Comparison of ENCODE assay signal across 7 mouse cellular contexts in genomic region chr11:115717660-115718390, GRCm38 (mm10). TPM values are rescaled to one million over a fixed set of nuclear protein-coding genes. Genes with fewer than 3 reads are reported as not detected.
DNase-seq lines count a peak whose midpoint lies in the region; ATAC-seq and TF ChIP-seq lines count a peak whose summit lies in the region.

No protein-coding gene starts in this region.

- WGBS in bone marrow, adult 2 months, result 12% methylated on average over 8 of the region's 8 CpGs
- WGBS in heart, embryonic 12.5 days, result 37% methylated on average over 8 of the region's 8 CpGs

- H3K27ac ChIP-seq in left cerebral cortex, adult 2 months, result no peak overlapping the region
- H3K27ac ChIP-seq in bone marrow, adult 2 months (ENCODE audit: control insufficient read depth, insufficient read depth, low read depth, low read length, poor library complexity), result peak overlapping the region; percentile 61
- H3K27ac ChIP-seq in heart, embryonic 12.5 days (ENCODE audit: poor library complexity, severe bottlenecking), result no peak overlapping the region

- H3K4me1 ChIP-seq in bone marrow, adult 2 months (ENCODE audit: control insufficient read depth, insufficient read depth, low read length), result peaks cover 8% of the 10 kb centered on the region; the same call in 1 of the 2 replicates
- no peaks in the 10 kb centered on the region for H3K4me1 ChIP-seq in heart, embryonic 12.5 days (replicated peaks)

- no peaks in the 10 kb centered on the region for H3K9me3 ChIP-seq in heart, embryonic 12.5 days (replicated peaks)

- no peak overlapping the region for H3K4me3 ChIP-seq in left cerebral cortex, adult 2 months
- no peak overlapping the region for H3K4me3 ChIP-seq in bone marrow, adult 2 months (replicated peaks; ENCODE audit: control insufficient read depth, low read depth, low read length)
- no peak overlapping the region for H3K4me3 ChIP-seq in heart, embryonic 12.5 days

- ATAC-seq in heart, embryonic 12.5 days (ENCODE audit: insufficient number of reproducible peaks, low FRiP score), result no peak

- intact Hi-C loops in left cerebral cortex, adult 2 months (cut with DNase I), result loop anchor here (10.0 kb wide), 1 partner anchor 233 kb away; no protein-coding TSS in a partner anchor

- no peak for DNase-seq in left cerebral cortex, adult 2 months (ENCODE audit: extremely low spot score in 1 of 2, low spot score in 2 of 2)
- no peak for DNase-seq in left cerebral cortex, adult 8-10 months (ENCODE audit: low spot score in 2 of 2)
- peak; percentile 50 for DNase-seq in lung, postnatal 14 days
- peak; percentile 66 for DNase-seq in thymus, postnatal 14 days
- DNase-seq in layer of hippocampus, adult 18-20 months (ENCODE audit: low spot score in 2 of 2), result no peak

- H3K9ac ChIP-seq in heart, embryonic 12.5 days, result no peak overlapping the region

- peak; percentile 52 for TF ChIP-seq CTCF in left cerebral cortex, adult 2 months (IDR thresholded peaks at IDR 0.05)
- peak; percentile 36; the same call in 1 of the 2 replicates for TF ChIP-seq CTCF in bone marrow, adult 2 months (IDR thresholded peaks at IDR 0.05; ENCODE audit: control insufficient read depth, insufficient read depth, low read length)

- no peak for TF ChIP-seq POLR2A in bone marrow, adult 2 months (IDR thresholded peaks at IDR 0.05; ENCODE audit: borderline replicate concordance, control insufficient read depth, low read depth, low read length)

- H3K4me2 ChIP-seq in heart, embryonic 12.5 days, result no peak overlapping the region

- H3K36me3 ChIP-seq in heart, embryonic 12.5 days, result no peaks in the 10 kb centered on the region

- H3K27me3 ChIP-seq in heart, embryonic 12.5 days (replicated peaks), result no peaks in the 10 kb centered on the region

RNA-seq across cellular contexts. Expression of gene Grb2, which starts 9.4 kb away (rescaled TPM):
- total RNA-seq in left cerebral cortex, adult 2 months (2021), result 100 to 1,000 TPM; 186 to 196 TPM
- total RNA-seq in left cerebral cortex, adult 8-10 months (2022), result 100 to 1,000 TPM; 206 to 217 (median 212) TPM
- 35.9 and 53.6 TPM in 2 replicates for polyA plus RNA-seq in bone marrow, adult 2 months (2011; ENCODE audit: insufficient read depth, insufficient read length, low replicate concordance, missing spikeins)
- 95.9 and 113 TPM in 2 replicates for polyA plus RNA-seq in heart, embryonic 12.5 days (2016; fragmentation: Nextera tagmentation; extraction: Ambion mirVana)
- total RNA-seq in layer of hippocampus, adult 18-20 months (2021), result 100 to 1,000 TPM; 184 to 203 TPM

RNA-seq across cellular contexts. Expression of gene Tmem94, which starts 47.4 kb away (rescaled TPM):
- total RNA-seq in left cerebral cortex, adult 2 months (2021), result 10 to 100 TPM; 62.3 to 62.7 TPM
- 10 to 100 TPM; 58.1 to 66.3 (median 62.9) TPM for total RNA-seq in left cerebral cortex, adult 8-10 months (2022)
- 12.0 and 25.5 TPM in 2 replicates for polyA plus RNA-seq in bone marrow, adult 2 months (2011; ENCODE audit: insufficient read depth, insufficient read length, low replicate concordance, missing spikeins)
- 52.4 and 52.5 TPM in 2 replicates for polyA plus RNA-seq in heart, embryonic 12.5 days (2016; fragmentation: Nextera tagmentation; extraction: Ambion mirVana)
- total RNA-seq in layer of hippocampus, adult 18-20 months (2021), result 10 to 100 TPM; 50.9 to 56.1 TPM

Comparison
In these comparisons a context has a peak if more than half of its experiments do, and no peak if none do; other contexts are left out.
1. DNase-seq: peak in lung, postnatal 14 days (single experiment) and thymus, postnatal 14 days (single experiment); none in left cerebral cortex, adult 2 months (0 of 2), left cerebral cortex, adult 8-10 months (0 of 2) and layer of hippocampus, adult 18-20 months (0 of 2).